Mouse (Mus musculus): Measurements from ENCODE around the gene Btn2a2. TPM values are rescaled to one million over a fixed set of nuclear protein-coding genes. Genes with fewer than 3 reads are reported as not detected.
A peak's percentile ranks its signal among the peaks of the same experiment; 100 is the strongest.

The Btn2a2 gene
- total and polyA plus RNA-seq, 3 experiments, result 1.2 to 2.1 (median 1.3) TPM

- Histone ChIP-seq H3K27ac (ENCODE audit: insufficient read depth, low read depth) (no peak overlapping the region), H3K9me3 (replicated peaks; ENCODE audit: low read length) (no peaks in the 10 kb centered on the region), H3K9ac (ENCODE audit: insufficient read depth, low read depth) (peak overlapping the region; percentile 83), H3K4me3 (replicated peaks in 1 of 3; ENCODE audit: low read depth in 2 of 3, low read length in 2 of 3, poor library complexity in 1 of 3) (peak overlapping the region; percentile 54 to 65 (median 58)), H3K4me2 (ENCODE audit: insufficient read depth, low read depth, poor library complexity, severe bottlenecking) (peak overlapping the region; percentile 99), H3K4me1 (ENCODE audit: control insufficient read depth in 1 of 2, insufficient read depth in 2 of 2) (peaks cover 0 to 21% of the 10 kb centered on the region in 2 experiments; a peak in 2 of 4 replicates), H3K27me3 (replicated peaks) (peaks cover 12% of the 10 kb centered on the region), H3K36me3 (replicated peaks in 1 of 2; ENCODE audit: control insufficient read depth in 1 of 2, insufficient read depth in 1 of 2, low read length in 1 of 2) (no peaks in the 10 kb centered on the region), H3K79me2 (replicated peaks; ENCODE audit: control insufficient read depth, extremely low read depth, insufficient read depth, poor library complexity, severe bottlenecking) (no peaks in the 10 kb centered on the region)
- dilution Hi-C loops (cut with MboI; ENCODE audit: extremely low pct_ligation_motif_present, extremely low pct_unique_long_range_greater_than_20kb, low sequenced_read_pairs), result no loop called here
- peak; percentile 95 for DNase-seq (ENCODE audit: extremely low read depth)
- in situ Hi-C loops (cut with MboI; ENCODE audit: low pct_ligation_motif_present, low pct_unique_long_range_greater_than_20kb, low sequenced_read_pairs), result no loop called here
- TF ChIP-seq NRF1 (IDR thresholded peaks at IDR 0.05; ENCODE audit: low read depth, low read length) (peak; percentile 59; the same call in 1 of the 2 replicates), TBP (conservative IDR thresholded peaks at IDR 0.05; ENCODE audit: low read depth, low read length) (peak; percentile 100), JUN (IDR thresholded peaks at IDR 0.05; ENCODE audit: insufficient read depth, low read depth, low read length) (no peak), POLR2A (IDR thresholded peaks at IDR 0.05; ENCODE audit: low read depth, low read length) (no peak), MAFK (IDR thresholded peaks at IDR 0.05; ENCODE audit: insufficient replicate concordance, low read length) (peak; percentile 97), KAT2A (IDR thresholded peaks at IDR 0.05; ENCODE audit: insufficient replicate concordance, low read length) (0 out of 2 replicates have a peak, but pooled peaks have one; percentile 57), EP300 (IDR thresholded peaks at IDR 0.05; ENCODE audit: low read length) (no peak), MXI1 (IDR thresholded peaks at IDR 0.05; ENCODE audit: low read depth, low read length) (no peak), ZMIZ1 (IDR thresholded peaks at IDR 0.05; ENCODE audit: low read depth, low read length) (no peak), POLR2AphosphoS2 (IDR thresholded peaks at IDR 0.05; ENCODE audit: low read depth, low read length) (no peak), ELF1 (IDR thresholded peaks at IDR 0.05; ENCODE audit: low read depth, low read length) (peak; percentile 97)
These were observed 38.3 kb downstream of the Btn2a2 start for GRCm38 (mm10) chr13:23450398-23450797.

GRCm38 (mm10) chr13:23449235-23450095 is 39.2 kb downstream of the Btn2a2 start:
- H3K27ac ChIP-seq (ENCODE audit: insufficient read depth, low read depth), result no peak overlapping the region
- peak overlapping the region; percentile 99 for H3K4me2 ChIP-seq (ENCODE audit: insufficient read depth, low read depth, poor library complexity, severe bottlenecking)
- H3K79me2 ChIP-seq (replicated peaks; ENCODE audit: control insufficient read depth, extremely low read depth, insufficient read depth, poor library complexity, severe bottlenecking), result no peaks in the 10 kb centered on the region
- H3K9ac ChIP-seq (ENCODE audit: insufficient read depth, low read depth), result peak overlapping the region; percentile 83
- peaks cover 7% of the 10 kb centered on the region for H3K27me3 ChIP-seq (replicated peaks)
- peak overlapping the region; percentile 58 to 65 (median 60) for H3K4me3 ChIP-seq (replicated peaks in 1 of 3; ENCODE audit: low read depth in 2 of 3, low read length in 2 of 3, poor library complexity in 1 of 3)
- in situ Hi-C loops (cut with MboI; ENCODE audit: low pct_ligation_motif_present, low pct_unique_long_range_greater_than_20kb, low sequenced_read_pairs) (loop anchor here (25.0 kb wide), 2 partner anchors 1512 to 1587 kb away; partner anchors contain the start of gene Zfp184), dilution Hi-C loops (cut with MboI; ENCODE audit: extremely low pct_ligation_motif_present, extremely low pct_unique_long_range_greater_than_20kb, low sequenced_read_pairs) (no loop called here)
- no peaks in the 10 kb centered on the region for H3K36me3 ChIP-seq (replicated peaks in 1 of 2; ENCODE audit: control insufficient read depth in 1 of 2, insufficient read depth in 1 of 2, low read length in 1 of 2)
- DNase-seq (ENCODE audit: extremely low read depth), result peak; percentile 89
- peaks cover 0 to 23% of the 10 kb centered on the region in 2 experiments; a peak in 2 of 4 replicates for H3K4me1 ChIP-seq (ENCODE audit: control insufficient read depth in 1 of 2, insufficient read depth in 2 of 2)
- H3K9me3 ChIP-seq (replicated peaks; ENCODE audit: low read length), result no peaks in the 10 kb centered on the region
- TF ChIP-seq ETS1 (conservative IDR thresholded peaks at IDR 0.05; ENCODE audit: low read depth, low read length) (no peak), ZC3H11A (IDR thresholded peaks at IDR 0.05; ENCODE audit: low read depth, low read length) (no peak), ZNF384 (IDR thresholded peaks at IDR 0.05; ENCODE audit: low read depth, low read length) (peak; percentile 81), NELFE (IDR thresholded peaks at IDR 0.05; ENCODE audit: low read depth, low read length) (0 out of 2 replicates have a peak, but pooled peaks have one; percentile 6), MAX (IDR thresholded peaks at IDR 0.05; ENCODE audit: low read length) (0 out of 2 replicates have a peak, but pooled peaks have one; percentile 38), E2F4 (IDR thresholded peaks at IDR 0.05; ENCODE audit: insufficient replicate concordance, low read depth, low read length) (peak; percentile 85; the same call in 1 of the 2 replicates), MEF2A (IDR thresholded peaks at IDR 0.05; ENCODE audit: borderline replicate concordance, low read depth, low read length) (no peak), MAFK (IDR thresholded peaks at IDR 0.05; ENCODE audit: insufficient replicate concordance, low read length) (0 out of 2 replicates have a peak, but pooled peaks have one; percentile 14), HCFC1 (IDR thresholded peaks at IDR 0.05; ENCODE audit: low read depth, low read length) (0 out of 2 replicates have a peak, but pooled peaks have one; percentile 21), SIN3A (IDR thresholded peaks at IDR 0.05; ENCODE audit: low read length) (no peak; the same call in 1 of the 2 replicates), POLR2A (IDR thresholded peaks at IDR 0.05; ENCODE audit: low read depth, low read length) (no peak), CHD2 (IDR thresholded peaks at IDR 0.05; ENCODE audit: low read length) (no peak), KAT2A (IDR thresholded peaks at IDR 0.05; ENCODE audit: insufficient replicate concordance, low read length) (no peak), BHLHE40 (IDR thresholded peaks at IDR 0.05; ENCODE audit: low read depth, low read length) (peak; percentile 60; the same call in 1 of the 2 replicates), ZMIZ1 (IDR thresholded peaks at IDR 0.05; ENCODE audit: low read depth, low read length) (no peak), ZKSCAN1 (IDR thresholded peaks at IDR 0.05; ENCODE audit: borderline replicate concordance, low read depth, low read length) (no peak), TBP (conservative IDR thresholded peaks at IDR 0.05; ENCODE audit: low read depth, low read length) (0 out of 2 replicates have a peak, but pooled peaks have one; percentile 46), JUN (IDR thresholded peaks at IDR 0.05; ENCODE audit: insufficient read depth, low read depth, low read length) (no peak), CHD1 (IDR thresholded peaks at IDR 0.05; ENCODE audit: low read depth, low read length) (peak; percentile 94), NRF1 (IDR thresholded peaks at IDR 0.05; ENCODE audit: low read depth, low read length) (peak; percentile 48; the same call in 1 of the 2 replicates), ELF1 (IDR thresholded peaks at IDR 0.05; ENCODE audit: low read depth, low read length) (no peak), GABPA (IDR thresholded peaks at IDR 0.05; ENCODE audit: insufficient replicate concordance, low read depth, low read length) (no peak), MXI1 (IDR thresholded peaks at IDR 0.05; ENCODE audit: low read depth, low read length) (0 out of 2 replicates have a peak, but pooled peaks have one; percentile 17), UBTF (IDR thresholded peaks at IDR 0.05; ENCODE audit: low read depth, low read length) (no peak), POLR2AphosphoS2 (IDR thresholded peaks at IDR 0.05; ENCODE audit: low read depth, low read length) (no peak)
